Mouse (Mus musculus) olfactory bulb, adult 2 months (tissue): ENCODE measurements around the gene Cd300lf. TPM values are rescaled to one million over a fixed set of nuclear protein-coding genes. Genes with fewer than 3 reads are reported as not detected.

Source experiments
- H3K27ac ChIP-seq: fragments of 200-500 bp; 2 replicates; pipeline ENCODE4 v1.5.1; 2012; ENCODE audit warnings: low read depth, low read length; ENCODE audit not compliant: insufficient read depth
- H3K4me1 ChIP-seq: fragments of 200-500 bp; 2 replicates; pipeline ENCODE4 v1.6.1; 2012; ENCODE audit warnings: low read length; ENCODE audit not compliant: control insufficient read depth, insufficient read depth
- H3K4me3 ChIP-seq: fragments of 200-500 bp; 2 replicates; pipeline ENCODE4 v1.5.1; 2012; ENCODE audit warnings: mild to moderate bottlenecking, low read depth, low read length, moderate library complexity; ENCODE audit not compliant: insufficient read depth
- CTCF ChIP-seq: fragments of 200-500 bp; IDR thresholded peaks from 2 replicates; pipeline ENCODE4 v1.5.1; 2012; ENCODE audit warnings: low read depth, mild to moderate bottlenecking, low read length, moderate library complexity; ENCODE audit not compliant: insufficient read depth
- POLR2A ChIP-seq: fragments of 200-500 bp; IDR thresholded peaks from 2 replicates; pipeline ENCODE4 v1.6.1; 2012; ENCODE audit warnings: mild to moderate bottlenecking, low read depth, low read length, moderate library complexity; ENCODE audit not compliant: insufficient read depth
- WGBS: fragments of 180-500 bp; shearing (Covaris S2); methylation state at CpG from one replicate; pipeline ENCODE4 v1.1.7; 2018; 5-methylcytosine and 5-hydroxymethylcytosine counted together
- polyA plus RNA-seq: library from polyadenylated mRNA; stranded (reverse); fragments of >200 nt; gene quantifications from 2 replicates; pipeline ENCODE4 v1.2.4, GENCODE M21; 2012; ENCODE audit warnings: low replicate concordance; ENCODE audit not compliant: missing spikeins, insufficient read depth, insufficient read length

Cd300lf gene
- polyA plus RNA-seq, 1 experiment = not detected

DNA sequence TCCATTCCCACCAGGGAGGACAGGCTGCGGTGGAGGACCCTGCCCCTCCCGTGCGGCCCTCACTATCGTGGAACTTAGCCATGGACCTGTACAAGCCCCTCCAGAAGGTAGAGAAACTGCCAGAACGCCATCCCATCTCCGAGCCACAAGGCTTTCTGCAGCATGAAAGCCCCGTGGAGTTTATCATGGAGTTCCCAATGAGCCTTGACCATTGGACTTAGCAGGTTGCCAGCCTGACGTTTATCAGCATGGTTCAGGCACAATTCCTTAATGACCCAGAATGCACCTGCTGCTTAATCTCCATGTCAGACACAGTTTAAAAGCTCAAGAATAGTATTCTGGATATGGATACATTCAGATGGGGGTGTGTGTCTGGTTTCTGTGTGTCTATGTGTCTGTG lies 48.7 kb downstream of the Cd300lf start:
- Histone ChIP-seq H3K4me3 (no peak overlapping the region), H3K4me1 (no peaks in the 10 kb centered on the region), H3K27ac (no peak overlapping the region)
- TF ChIP-seq CTCF (no peak), POLR2A (no peak)
- WGBS = 52% methylated on average over 8 of the region's 8 CpGs

DNA sequence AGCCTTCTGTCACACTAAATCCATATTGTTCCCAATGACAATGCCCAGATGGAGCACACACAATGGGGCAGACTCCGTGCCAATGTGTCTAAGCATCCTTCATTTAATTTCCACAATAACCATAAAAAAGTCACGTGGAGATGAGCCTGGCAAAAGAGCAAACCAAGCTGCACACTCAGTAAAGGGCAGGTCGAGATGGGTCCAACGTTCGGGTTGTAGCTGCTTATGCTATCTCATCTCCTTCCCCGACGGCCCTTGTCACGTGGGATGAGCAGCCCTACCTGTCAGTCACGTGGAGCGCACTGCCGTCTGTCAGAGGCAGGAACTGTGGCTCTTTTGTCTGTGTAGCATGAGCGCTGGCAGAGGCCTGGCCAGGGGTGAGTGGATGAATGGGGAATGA lies 49.2 kb downstream of the Cd300lf start:
- Histone ChIP-seq H3K27ac (no peak overlapping the region), H3K4me1 (no peaks in the 10 kb centered on the region), H3K4me3 (no peak overlapping the region)
- TF ChIP-seq CTCF (no peak), POLR2A (no peak)
- WGBS = 40% methylated on average over 12 of the region's 12 CpGs

DNA sequence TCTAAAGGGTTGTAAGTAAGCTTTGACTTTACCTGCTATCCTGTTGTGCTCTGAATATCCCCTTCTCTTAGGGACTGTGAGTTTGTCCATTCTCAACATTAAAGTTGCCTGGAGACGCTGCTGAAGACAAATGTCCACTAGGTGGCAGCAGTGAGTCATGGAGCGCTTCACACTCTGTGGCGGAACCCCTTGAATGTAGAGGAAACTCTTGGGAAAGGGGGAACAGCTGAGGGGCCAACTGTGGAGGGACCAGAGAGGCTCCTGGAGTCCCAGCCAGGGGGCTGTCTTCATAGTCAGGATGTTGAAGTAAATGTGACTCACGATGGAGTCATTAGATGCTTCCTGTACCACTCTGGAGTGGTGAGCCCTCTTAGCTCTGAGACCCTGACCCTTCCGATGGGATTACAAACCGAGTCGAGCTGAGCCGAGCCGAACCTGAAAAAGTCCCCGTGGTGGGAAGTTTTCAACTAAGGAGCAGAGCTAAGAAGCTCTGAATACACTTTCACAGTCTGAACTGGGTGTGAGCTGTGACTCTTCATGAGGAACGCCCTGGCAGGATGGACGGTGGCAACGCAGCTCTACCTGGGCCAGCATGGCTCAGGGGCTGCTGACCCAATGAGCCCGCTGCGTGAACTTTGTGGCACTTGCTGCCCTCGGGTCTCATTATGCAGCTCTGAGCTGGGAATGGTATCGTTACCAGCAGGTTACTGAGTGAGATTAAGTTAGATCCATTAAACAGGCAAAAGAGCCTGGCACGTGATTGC lies 50.2 kb downstream of the Cd300lf start:
- Histone ChIP-seq H3K4me1 (no peaks in the 10 kb centered on the region), H3K4me3 (no peak overlapping the region), H3K27ac (no peak overlapping the region)
- peak; percentile 48; the same call in 1 of the 2 replicates for TF ChIP-seq CTCF
- TF ChIP-seq POLR2A = no peak
- WGBS = 31% methylated on average over 18 of the region's 18 CpGs

DNA sequence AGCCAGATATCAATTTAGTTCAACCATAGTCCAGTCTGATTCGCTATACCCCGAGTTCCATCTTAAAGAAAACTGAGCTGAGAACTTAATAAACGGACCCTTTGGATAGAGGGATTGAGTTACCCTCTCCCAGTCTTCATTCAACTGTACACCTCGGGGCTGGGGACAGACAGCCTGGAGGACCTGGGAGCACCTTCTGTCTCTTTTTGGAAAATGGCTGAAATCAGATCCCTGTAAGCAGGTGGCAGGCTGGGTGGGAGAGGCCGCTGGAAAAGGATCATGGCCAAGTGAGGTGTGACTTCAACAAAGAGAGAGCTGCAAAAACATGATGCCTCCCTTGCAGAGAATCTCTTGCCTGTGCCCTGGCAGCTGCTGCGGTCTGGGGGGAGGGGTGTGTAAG lies 51.6 kb downstream of the Cd300lf start:
- no peak overlapping the region for H3K27ac ChIP-seq
- 73% methylated on average over 6 of the region's 6 CpGs for WGBS
- TF ChIP-seq CTCF = no peak
- no peak for TF ChIP-seq POLR2A

DNA sequence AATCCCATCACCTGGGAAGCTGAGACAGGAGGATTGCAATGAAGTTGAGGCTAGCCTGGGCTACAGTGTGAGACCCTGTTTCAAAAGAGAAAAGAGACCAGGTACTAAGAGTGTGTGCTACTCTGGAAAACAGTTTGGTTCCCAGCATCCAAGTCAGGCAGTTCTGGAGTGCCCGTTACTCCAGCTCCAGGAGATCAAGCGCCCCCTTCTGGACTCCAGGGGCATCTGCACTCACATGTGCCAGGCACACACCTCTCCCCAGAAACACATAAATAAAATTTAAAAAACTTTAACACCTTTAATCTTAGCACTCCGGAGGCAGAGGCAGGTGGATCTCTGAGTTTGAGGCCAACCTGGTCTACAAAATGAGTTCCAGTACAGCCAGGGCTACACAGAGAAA lies 52.4 kb downstream of the Cd300lf start:
- no peaks in the 10 kb centered on the region for H3K4me1 ChIP-seq
- H3K27ac ChIP-seq = no peak overlapping the region
- no peak overlapping the region for H3K4me3 ChIP-seq
- TF ChIP-seq POLR2A = no peak
- TF ChIP-seq CTCF = no peak
- 71% methylated on average over 3 of the region's 3 CpGs for WGBS

More for the DNA sequence above, 51.6 kb downstream of the Cd300lf start:
- Histone ChIP-seq H3K4me1 (no peaks in the 10 kb centered on the region), H3K4me3 (no peak overlapping the region)

DNA sequence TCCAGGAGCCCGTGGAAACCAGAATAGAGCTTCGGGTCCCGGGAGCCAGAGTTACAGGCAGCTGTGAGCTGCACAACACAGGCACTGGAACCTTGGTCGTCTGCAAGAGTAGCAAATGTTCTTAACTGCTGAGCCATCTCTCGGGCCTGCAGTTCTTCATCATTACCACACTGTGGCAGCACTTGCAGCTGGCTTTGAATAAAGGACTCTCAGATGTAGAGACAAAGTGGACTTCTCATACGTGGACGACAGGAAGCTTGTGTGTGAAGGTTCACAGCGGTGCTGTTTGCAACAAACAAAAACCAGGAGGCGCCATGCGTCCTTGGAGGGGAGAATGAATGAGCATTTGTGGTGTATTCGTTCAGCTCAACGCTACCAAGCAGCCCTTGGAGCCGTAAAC lies 52.9 kb downstream of the Cd300lf start:
- no peaks in the 10 kb centered on the region for H3K4me1 ChIP-seq
- H3K27ac ChIP-seq = no peak overlapping the region
- WGBS = 25% methylated on average over 13 of the region's 13 CpGs
- TF ChIP-seq CTCF (peak; percentile 7; the same call in 1 of the 2 replicates), POLR2A (no peak)
- no peak overlapping the region for H3K4me3 ChIP-seq

DNA sequence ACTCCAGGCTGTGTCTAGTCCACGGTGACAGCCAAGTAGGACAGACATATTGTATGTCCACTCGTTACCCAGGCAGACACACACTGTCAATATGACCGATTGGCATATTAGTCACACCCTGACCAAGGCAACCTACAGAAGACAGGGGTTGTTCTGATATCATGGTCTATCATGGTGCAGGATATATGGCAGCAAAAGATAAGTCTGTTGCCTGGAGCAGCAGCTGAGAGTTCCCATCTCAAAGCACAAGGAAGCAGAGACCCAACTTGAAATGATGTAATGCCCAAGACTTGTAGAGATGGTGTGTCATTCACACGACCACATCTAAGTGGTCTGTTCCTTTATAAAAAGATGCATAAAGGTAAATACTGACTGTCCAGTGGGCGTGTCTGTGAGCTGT lies 55.1 kb downstream of the Cd300lf start:
- 85% methylated on average over 5 of the region's 5 CpGs for WGBS
- Histone ChIP-seq H3K27ac (no peak overlapping the region), H3K4me3 (no peak overlapping the region), H3K4me1 (no peaks in the 10 kb centered on the region)
- TF ChIP-seq CTCF (no peak), POLR2A (no peak)

DNA sequence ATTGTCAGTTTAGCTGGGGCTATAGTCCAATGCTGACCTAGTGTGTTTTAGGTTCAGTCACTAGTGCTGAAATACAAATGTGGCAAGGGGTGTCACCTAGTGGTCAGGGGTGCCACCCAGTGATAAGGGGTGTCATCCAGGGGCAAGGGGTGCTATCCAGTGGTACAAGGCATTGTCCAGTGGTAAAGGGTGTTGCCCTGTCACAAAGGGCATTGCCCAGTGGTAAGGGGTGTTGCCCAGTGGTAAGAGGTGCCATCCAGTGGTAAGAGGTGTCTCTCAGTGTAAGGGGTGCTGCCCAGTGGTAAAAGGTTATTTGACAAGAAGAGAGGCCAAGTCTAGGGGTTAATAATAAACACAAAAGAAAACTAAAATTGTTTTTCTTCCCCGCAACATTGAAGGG lies 56.4 kb downstream of the Cd300lf start:
- H3K4me3 ChIP-seq = no peak overlapping the region
- H3K27ac ChIP-seq = no peak overlapping the region
- no peak for TF ChIP-seq CTCF
- no peak for TF ChIP-seq POLR2A
- WGBS = 97% methylated on average over 1 of the region's 1 CpGs
- peaks cover 8% of the 10 kb centered on the region; the same call in 1 of the 2 replicates for H3K4me1 ChIP-seq

DNA sequence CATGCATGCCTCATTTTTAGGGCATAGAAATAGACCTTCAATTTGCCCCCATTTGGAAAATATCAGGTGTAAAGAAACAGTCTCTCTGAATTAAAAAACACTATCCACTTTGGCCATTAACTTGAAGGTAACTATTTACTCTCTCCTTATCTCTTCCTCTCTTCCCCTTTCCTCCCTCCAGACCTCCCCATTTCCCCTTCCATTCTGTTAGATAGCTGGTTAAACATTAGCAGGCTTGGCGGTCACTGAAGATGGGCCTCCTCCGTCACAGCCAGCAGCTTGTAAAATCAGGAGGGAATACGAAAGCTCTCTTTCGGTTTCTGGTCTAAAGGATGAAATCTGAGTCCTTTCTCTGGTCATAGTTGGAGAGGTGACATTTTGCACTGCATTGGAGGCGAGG lies 57.9 kb downstream of the Cd300lf start:
- 90% methylated on average over 5 of the region's 5 CpGs for WGBS
- Histone ChIP-seq H3K4me1 (peaks cover 10% of the 10 kb centered on the region; the same call in 1 of the 2 replicates), H3K27ac (no peak overlapping the region), H3K4me3 (no peak overlapping the region)
- TF ChIP-seq POLR2A = no peak
- TF ChIP-seq CTCF = no peak
